Mouse (Mus musculus): Measurements from ENCODE around the gene Dpy19l3.

Dpy19l3 gene

DNA sequence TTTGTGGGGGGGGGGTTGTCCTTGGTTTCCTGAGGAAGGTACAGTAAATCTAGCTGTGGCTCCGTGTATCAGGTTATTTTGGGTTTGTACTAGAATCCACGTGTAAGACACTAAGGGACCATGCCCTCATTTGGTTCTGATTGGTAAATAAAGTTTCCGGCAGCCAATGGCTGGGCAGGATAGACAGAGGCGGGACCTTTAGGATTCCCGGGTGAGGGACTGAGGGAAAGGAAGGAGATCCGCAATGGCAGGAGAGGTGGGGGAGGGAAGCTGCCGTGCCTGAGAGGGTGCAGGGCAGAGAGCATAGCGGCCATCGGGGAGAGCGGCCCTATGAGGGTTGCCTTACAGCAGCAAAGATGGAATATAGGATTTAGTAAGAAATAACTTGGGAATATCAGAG lies 67.0 kb downstream of the Dpy19l3 start:
- peak; percentile 52 to 70 for DNase-seq

DNA sequence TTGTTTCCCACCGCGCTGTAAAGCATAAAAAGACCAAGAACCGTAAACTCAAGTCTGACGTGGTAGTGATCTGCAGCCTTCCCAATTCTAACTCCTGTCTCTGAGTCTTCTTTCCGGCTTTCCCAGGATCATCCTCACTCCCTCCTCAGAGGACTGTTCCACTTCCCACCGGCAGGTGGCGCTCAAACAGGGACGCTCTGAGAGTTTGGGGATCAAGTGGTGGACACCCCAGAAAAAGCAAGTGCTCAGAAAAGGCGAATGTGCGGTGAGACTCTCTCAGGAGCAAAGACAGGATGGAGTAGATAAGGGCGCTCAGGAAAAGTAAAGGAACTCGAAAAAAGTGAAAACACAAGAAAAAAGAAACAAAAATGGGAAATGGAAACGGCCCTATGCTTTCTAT lies 67.5 kb downstream of the Dpy19l3 start:
- DNase-seq, result peak; percentile 76 to 78

DNA sequence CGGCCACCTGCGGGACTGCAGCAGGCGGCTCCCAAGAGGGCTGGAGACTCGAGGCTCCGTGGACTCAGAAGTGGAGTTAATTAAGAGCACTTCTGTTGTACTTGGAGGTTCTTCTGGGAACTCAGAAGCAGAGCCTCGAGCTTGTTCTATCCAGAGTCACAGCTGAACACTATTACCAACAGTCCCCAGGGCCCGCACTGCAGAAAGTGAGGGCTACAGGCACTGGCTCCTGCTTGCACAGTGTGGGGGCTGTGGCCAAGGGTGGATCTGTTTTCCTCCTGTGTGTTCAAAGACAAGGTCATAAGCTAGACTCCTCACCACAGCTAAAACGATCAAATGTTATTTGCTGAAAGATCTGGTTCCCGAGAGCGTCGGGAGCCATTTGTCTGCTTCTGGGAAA lies 68.0 kb downstream of the Dpy19l3 start:
- peak; percentile 20 to 31 for DNase-seq

DNA sequence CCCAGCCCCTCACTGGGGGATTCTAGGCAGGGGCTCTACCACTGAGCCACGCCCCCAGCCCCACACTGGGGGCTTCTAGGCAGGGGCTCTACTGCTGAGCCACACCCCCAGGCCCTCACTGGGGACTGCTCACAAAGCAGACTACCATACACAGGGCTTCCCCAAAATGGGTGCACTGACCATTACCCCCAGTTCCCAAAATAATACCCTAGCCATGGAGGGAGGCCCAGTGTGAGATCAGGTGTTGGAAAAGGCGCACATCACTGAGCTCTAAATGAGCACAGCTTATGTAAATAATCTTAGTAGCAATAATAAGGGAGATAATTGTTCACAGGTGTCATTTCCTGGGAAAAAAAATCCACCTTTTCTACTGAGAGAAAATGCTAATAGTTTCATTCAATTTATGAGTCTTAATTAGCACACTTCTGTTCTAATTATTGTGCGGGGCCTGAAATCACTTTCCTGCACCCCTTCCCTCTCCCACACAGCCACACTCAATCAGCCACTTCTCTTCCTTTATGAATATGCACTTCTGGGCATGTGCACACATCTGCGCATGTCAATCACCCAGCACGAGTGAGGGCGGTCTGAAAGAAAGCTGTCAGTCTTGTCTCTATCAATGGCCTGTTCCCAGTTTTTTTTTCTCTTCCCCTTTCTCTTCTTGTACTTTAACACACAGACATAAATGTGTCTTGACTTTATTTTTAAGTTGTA lies 70.7 kb downstream of the Dpy19l3 start:
- no peak for DNase-seq

DNA sequence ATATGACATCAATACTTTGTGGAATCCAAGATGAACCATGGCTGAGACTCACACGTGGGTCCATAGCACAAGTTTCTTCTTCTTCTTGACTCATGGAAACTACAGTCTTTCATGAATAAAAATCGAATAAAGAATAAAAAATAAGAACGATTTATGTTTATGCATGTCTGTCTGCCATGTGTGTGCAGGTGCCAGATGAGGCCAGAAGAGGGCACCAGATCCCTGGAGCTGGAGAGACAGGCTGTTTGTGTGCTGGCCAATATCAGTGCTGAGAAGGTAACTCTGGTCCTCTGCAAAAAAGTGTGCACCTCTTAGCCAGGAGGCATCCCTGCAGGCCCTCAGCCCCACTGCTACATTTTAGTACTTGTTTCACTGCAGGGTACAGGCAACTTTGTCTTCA lies 72.7 kb downstream of the Dpy19l3 start:
- no peak for DNase-seq

DNA sequence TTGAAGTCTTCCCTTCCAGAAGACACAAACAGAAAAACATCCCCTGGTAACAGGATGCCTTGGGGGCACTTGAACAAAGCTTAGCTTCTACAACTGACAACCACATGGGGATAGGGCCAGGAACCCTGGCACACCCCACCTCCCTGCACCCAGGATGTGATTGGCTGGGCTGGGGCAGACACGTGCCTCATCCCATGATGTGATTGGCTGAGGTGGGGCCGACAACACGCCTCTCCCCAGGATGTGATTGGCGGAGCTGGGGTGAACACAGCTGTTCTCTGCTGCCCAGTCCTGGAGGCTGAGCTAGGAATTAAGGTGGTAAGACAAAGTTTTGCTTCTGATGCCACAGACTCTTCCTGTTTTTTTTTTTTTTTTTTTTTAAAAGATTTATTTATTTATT lies 75.3 kb downstream of the Dpy19l3 start:
- DNase-seq, result no peak

DNA sequence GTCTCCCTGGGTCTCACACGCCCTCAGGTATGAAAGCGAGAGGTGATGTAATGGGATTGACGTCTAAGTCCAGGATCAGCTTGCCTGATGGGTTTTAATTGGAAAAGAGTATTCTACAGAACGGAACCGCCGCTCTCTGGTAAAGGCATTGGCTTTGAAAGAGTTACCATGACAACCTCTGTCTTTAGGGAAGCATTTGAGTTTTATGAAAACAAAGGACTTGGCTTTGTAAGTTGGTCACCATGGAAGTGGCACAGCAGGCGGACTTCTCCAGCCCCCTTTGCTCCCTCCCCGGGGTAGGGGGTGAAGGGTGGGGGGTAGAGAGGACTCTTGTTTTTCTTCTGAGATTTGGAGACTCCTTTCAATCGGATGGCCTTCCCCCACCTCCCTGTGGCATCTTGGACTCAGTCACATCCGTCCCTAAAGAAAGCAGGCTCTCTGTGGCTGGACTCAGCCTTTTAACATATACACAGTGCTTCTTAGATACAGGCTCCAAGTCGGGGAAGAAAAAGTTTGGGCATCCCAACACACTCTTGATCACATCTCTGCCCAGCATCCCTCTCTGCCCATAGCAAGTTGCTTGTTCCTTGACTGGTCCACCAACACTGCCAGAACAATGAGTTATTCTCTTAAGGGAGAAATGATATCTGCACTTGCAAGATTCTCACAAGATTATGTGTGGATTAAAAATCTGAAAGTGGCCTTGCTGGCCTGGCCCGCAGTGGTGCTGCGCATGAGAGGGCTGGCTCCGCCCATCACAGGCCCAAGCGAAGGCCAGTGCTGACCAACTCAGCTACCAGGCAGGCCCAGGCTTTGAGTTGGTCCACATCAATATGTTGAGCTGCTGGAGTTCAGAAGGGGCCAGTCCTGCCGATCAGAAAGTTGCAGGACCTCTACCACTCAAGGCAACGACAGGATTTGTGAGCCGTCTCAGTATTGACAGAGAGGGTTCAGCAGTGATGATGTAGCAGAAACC lies 85.9 kb downstream of the Dpy19l3 start:
- DNase-seq, result no peak

DNA sequence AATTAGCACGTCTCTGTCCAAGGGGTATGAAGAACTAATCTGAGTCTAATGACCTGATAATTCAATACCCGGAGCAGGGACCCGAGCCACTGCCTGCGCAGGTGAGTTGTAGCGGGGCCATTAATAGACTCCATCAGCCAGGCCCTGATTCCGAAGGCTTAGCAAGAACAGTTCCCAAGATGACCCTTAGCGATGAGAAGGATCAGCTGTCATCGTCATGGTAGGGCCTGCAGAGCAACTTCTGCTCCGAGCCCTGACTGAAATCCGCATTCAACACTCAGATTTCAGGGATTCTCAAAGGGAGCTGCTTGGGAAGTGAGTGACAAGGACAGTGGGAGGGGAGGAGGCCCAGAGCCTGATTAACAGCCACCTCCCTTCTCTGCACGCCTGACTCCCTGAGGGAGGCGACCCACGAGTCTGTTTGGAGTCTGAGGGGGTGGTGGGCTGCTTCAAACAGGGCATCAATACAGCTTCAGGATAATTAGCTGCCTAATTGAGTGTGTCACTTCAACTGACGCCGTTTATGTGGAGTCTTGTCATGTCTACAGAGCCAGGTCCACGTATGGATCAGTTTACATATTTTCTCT lies 90.4 kb downstream of the Dpy19l3 start:
- DNase-seq, result peak in 1 of 2 experiments; percentile 29

- peak; percentile 59 to 60 for DNase-seq
Observed at GRCm38 (mm10) chr7:35659173-35659572, 95.1 kb downstream of the Dpy19l3 start.

DNA sequence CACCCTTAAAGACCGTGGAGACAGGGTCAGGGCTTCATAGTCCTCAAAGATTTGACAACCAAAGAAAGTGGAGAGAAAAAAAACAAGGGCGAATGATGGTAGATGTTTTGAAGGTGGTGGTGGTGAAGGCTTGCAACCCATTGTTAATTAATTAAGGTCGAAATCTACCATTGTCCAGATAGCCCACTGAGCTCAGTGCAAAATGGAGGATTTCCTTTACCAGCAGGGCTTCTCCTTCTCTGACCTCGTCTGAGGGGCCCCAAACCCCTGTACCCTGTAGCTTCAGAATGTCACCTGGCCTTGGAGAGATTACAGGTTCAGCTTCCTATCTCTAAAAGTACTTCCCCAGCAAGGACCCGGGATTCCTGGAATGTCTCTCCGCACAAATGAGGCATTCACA lies 96.4 kb downstream of the Dpy19l3 start:
- DNase-seq, result no peak

DNA sequence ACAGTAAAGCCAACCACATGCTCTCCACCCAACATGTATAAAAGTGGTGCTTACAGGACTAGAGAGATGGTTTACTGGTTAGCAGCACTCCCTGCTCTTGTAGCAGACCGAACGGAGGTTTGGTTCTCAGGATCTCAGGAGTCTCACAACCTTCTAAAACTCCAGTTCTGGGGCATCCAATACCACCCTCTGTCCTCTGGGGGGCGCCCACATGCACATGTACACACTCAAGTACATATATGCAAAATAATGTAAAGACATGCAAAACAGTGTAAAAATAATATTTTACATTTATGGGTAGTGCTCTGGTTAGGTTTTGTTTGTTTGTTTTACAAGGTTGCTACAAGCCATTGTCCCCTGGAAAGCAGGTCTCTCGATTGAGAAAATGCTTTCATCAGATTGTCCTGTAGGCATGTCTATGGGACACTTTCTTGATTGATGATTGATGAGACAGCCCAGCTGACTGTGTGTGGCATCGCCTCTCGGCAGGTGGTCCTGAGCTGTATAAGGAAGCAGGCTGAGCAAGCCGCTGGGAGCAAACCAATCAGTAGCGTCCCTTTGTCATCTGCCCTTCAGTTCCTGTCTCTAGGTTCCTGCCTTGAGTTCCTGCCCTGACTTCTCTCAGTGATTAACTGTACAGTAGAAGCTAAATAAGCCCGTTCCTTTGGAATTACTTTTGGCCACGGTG lies 102.5 kb downstream of the Dpy19l3 start:
- DNase-seq, result no peak

GRCm38 (mm10) chr7:35650716-35651410 lies 103.4 kb downstream of the Dpy19l3 start:
- peak; percentile 12 to 34 for DNase-seq

DNA sequence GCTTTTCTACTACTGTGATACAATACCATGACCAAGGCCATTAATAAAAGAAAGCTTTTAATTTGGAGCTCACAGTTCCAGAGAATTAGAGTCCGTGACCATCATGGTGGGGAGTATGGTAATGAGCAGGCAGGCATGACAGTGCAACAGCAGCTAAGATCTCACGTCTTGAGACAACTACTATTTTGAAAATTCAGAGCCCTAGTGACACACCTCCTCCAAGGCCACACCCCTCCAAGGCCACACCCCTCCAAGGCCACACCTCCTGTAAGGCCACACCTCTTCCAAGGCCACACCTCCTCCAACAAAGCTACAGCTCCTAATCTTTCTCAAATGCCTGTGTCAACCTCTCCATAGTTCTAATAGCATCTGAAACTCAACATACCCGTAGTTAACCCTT lies 105.2 kb downstream of the Dpy19l3 start:
- DNase-seq, result peak; percentile 83 to 86

GRCm38 (mm10) chr7:35648239-35649069 lies 105.8 kb downstream of the Dpy19l3 start:
- no peak for DNase-seq

GRCm38 (mm10) chr7:35647101-35647698 lies 107.1 kb downstream of the Dpy19l3 start, which contains the start of gene Pdcd5:
TSS of gene Pdcd5 (minus strand) at chr7:35647521.
- DNase-seq, result peak; percentile 99

- DNase-seq, result peak; percentile 48 to 63
Observed at GRCm38 (mm10) chr7:35646317-35647081, 107.8 kb downstream of the Dpy19l3 start.

- DNase-seq, result no peak
Observed at GRCm38 (mm10) chr7:35640072-35640471, 114.2 kb downstream of the Dpy19l3 start.

DNA sequence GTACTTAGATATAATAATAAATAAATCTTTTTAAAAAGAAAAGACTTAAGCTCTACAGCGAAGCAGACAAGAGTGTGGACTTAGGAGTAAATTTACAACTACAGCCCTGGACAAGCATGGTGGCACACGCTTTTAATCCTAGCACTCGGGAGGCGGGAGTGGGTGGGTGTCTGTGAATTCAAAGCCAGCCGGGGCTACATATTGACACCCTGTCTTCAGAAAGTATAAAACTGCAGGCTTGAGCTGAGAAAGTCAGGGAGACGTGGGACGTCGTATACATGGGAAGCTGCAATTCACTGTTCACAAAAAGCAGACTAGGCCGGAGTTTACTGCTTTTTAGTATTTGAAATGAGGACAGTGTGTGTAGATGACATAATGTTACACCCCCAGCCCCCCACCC lies 117.4 kb downstream of the Dpy19l3 start:
- no peak for DNase-seq

- peak; percentile 65 to 67 for DNase-seq
Observed at GRCm38 (mm10) chr7:35636229-35636628, 118.0 kb downstream of the Dpy19l3 start.
